Mouse (Mus musculus): Measurements from ENCODE around the gene Gm45711. TPM values are rescaled to one million over a fixed set of nuclear protein-coding genes. Genes with fewer than 3 reads are reported as not detected.
"Not testable (repeated sequence)": the region's sequence is repeated elsewhere in the genome, so short reads cannot be mapped to it uniquely, and the experiment has no call there.

Gene Gm45711
- polyA plus RNA-seq, 1 experiment from 2014 or later, result not detected

DNA sequence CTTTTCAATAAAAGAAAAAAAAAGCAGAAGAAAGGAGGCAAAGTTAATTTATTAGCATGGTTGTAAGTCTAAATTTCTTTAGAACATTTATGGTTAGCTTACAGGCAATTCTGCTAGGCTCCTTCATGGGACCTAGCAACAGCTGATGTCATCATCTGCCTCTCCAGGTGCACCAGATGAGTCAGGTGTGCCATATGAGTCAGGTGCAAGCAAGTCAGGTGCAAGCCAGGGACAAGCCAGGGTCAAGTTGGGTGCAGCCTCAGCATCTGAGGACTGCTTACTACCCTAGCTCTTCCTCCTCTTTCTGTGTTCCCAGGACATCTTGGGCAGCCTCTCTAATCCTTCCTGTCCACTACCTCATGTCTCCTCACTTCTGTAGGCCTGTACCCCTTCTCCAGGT is 41.5 kb downstream of the Gm45711 start:
- no peak for ATAC-seq (replicated peaks; ENCODE audit: insufficient number of reproducible peaks, low FRiP score, low TSS enrichment, low read depth)

DNA sequence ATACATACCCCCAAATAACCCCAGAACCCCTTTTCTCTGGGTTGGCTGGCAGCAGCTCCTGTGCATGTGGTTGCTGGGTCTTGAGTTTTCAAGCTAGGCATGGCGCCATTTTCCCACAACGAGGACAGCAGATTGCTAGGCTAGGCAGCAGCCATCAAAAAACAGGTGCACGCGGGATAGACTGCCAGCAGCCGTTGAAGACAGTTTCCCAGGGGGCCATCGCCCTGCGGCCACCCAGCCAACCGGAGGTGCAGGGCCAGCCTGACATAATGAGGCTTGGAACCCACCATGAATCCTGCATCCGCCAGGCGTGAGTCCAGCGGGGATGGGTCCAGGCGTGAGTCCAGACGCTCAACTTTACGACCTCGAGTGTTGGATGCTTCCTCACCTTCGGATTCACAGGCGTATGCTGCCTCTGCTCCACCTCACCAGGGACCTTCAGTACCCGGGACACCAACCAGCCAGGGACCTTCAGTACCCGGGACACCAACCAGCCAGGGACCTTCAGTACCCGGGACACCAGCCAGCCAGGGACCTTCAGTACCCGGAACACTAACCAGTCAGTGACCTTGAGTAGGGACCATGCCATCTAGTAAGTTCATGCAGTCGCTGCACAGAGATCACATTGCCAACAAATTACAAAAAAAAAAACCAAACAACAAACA is 45.5 kb downstream of the Gm45711 start:
- not testable (repeated sequence) for H3K4me1 ChIP-seq (ENCODE audit: control insufficient read depth, insufficient read depth, low read length); ATAC-seq (replicated peaks; ENCODE audit: insufficient number of reproducible peaks, low FRiP score, low TSS enrichment, low read depth); H3K27me3 ChIP-seq (ENCODE audit: control insufficient read depth, insufficient read depth, low read length); H3K9me3 ChIP-seq (replicated peaks; ENCODE audit: control insufficient read depth, low read length); H3K4me2 ChIP-seq (ENCODE audit: low read depth, low read length); H3K27ac ChIP-seq (replicated peaks; ENCODE audit: low read depth, low read length); H3K9ac ChIP-seq (replicated peaks; ENCODE audit: low read length); DNase-seq (ENCODE audit: low spot score); H3K4me3 ChIP-seq (ENCODE audit: low read depth, low read length); H3K36me3 ChIP-seq (replicated peaks; ENCODE audit: control insufficient read depth, insufficient read depth, low read depth, low read length)
- 95% methylated on average over 20 of the region's 22 CpGs for WGBS

More for the DNA sequence above, 41.5 kb downstream of the Gm45711 start:
- Histone ChIP-seq H3K9me3 (replicated peaks; ENCODE audit: control insufficient read depth, low read length) (no peaks in the 10 kb centered on the region), H3K27ac (replicated peaks; ENCODE audit: low read depth, low read length) (no peak overlapping the region), H3K4me1 (ENCODE audit: control insufficient read depth, insufficient read depth, low read length) (no peaks in the 10 kb centered on the region), H3K9ac (replicated peaks; ENCODE audit: low read length) (no peak overlapping the region), H3K4me2 (ENCODE audit: low read depth, low read length) (no peak overlapping the region), H3K27me3 (ENCODE audit: control insufficient read depth, insufficient read depth, low read length) (no peaks in the 10 kb centered on the region), H3K36me3 (replicated peaks; ENCODE audit: control insufficient read depth, insufficient read depth, low read depth, low read length) (no peaks in the 10 kb centered on the region), H3K4me3 (ENCODE audit: low read depth, low read length) (no peak overlapping the region)
- no peak for DNase-seq (ENCODE audit: low spot score)

DNA sequence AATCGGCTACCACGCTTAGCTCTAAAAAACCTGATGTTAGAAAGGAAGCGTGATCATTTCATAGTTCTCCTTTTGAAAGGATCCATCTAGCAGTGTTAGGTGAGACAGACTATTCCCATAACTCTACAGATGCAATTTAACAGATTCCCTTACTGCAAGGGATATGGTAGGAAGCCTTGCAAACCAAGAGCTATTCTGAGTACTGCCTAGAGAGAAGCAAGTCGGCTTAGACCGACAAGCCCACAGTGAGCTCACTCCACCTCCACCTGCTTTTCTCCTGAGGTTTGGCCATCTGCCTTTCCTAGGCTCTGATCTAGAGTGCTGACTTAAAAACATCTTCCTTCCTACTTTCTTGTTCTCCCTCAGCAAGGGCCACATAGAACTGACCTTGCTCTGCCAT is 48.1 kb downstream of the Gm45711 start:
- H3K9me3 ChIP-seq (replicated peaks; ENCODE audit: control insufficient read depth, low read length); H3K9ac ChIP-seq (replicated peaks; ENCODE audit: low read length); H3K4me3 ChIP-seq (ENCODE audit: low read depth, low read length); H3K36me3 ChIP-seq (replicated peaks; ENCODE audit: control insufficient read depth, insufficient read depth, low read depth, low read length); H3K4me1 ChIP-seq (ENCODE audit: control insufficient read depth, insufficient read depth, low read length); ATAC-seq (replicated peaks; ENCODE audit: insufficient number of reproducible peaks, low FRiP score, low TSS enrichment, low read depth); H3K4me2 ChIP-seq (ENCODE audit: low read depth, low read length); DNase-seq (ENCODE audit: low spot score); H3K27ac ChIP-seq (replicated peaks; ENCODE audit: low read depth, low read length); H3K27me3 ChIP-seq (ENCODE audit: control insufficient read depth, insufficient read depth, low read length): not testable (repeated sequence)
- WGBS, result 96% methylated on average over 5 of the region's 5 CpGs

DNA sequence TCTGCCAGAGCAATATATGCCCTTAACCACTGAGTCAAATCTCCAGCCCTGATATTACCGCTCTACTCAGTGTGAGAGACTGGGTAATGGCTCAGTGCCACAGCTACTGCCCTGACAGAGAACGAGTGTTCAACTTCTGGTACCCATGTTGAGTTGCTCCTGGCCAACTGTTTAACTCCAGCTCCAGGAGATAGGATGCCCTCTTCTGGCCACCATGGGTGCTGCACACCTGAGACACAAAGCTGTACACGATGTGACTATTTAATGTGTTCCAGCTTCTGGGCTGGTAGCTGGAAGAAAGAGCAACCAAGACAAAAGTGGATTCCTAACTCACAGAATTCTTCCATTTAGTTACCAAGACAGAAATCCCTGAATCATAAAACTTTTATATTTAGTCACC is 56.9 kb downstream of the Gm45711 start:
- DNase-seq (ENCODE audit: low spot score), result peak; percentile 23
- WGBS, result 82% methylated on average over 3 of the region's 3 CpGs
- H3K4me3 ChIP-seq (ENCODE audit: low read depth, low read length), result no peak overlapping the region

DNA sequence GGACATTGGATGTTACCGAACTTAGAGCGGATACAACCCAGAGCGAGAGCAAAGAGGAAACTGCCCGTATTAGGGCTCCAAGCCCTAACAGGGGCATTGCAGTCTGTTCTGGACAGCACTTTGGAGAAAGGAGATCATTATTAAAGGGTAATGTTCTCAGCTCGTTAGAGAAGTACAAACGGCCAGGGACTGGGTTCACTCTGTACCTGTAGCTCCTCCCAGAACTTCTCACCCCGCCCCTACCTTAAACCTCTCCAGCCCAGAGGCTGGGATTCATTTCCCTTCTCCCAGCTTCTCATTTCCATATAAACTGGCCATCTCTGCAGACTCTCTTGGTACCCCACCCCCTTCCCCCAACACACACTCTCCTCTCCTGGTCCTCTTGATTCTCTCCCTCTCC is 58.4 kb downstream of the Gm45711 start:
- Histone ChIP-seq H3K9me3 (replicated peaks; ENCODE audit: control insufficient read depth, low read length) (no peaks in the 10 kb centered on the region), H3K36me3 (replicated peaks; ENCODE audit: control insufficient read depth, insufficient read depth, low read depth, low read length) (no peaks in the 10 kb centered on the region)
- 0% methylated on average over 7 of the region's 7 CpGs for WGBS

More for the DNA sequence above, 56.9 kb downstream of the Gm45711 start:
- ATAC-seq (replicated peaks; ENCODE audit: insufficient number of reproducible peaks, low FRiP score, low TSS enrichment, low read depth), result no peak
- H3K9me3 ChIP-seq (replicated peaks; ENCODE audit: control insufficient read depth, low read length), result no peaks in the 10 kb centered on the region
- H3K27me3 ChIP-seq (ENCODE audit: control insufficient read depth, insufficient read depth, low read length), result no peaks in the 10 kb centered on the region
- H3K4me1 ChIP-seq (ENCODE audit: control insufficient read depth, insufficient read depth, low read length), result no peaks in the 10 kb centered on the region
- no peak overlapping the region for H3K4me2 ChIP-seq (ENCODE audit: low read depth, low read length)
- H3K27ac ChIP-seq (replicated peaks; ENCODE audit: low read depth, low read length), result no peak overlapping the region
- H3K36me3 ChIP-seq (replicated peaks; ENCODE audit: control insufficient read depth, insufficient read depth, low read depth, low read length), result no peaks in the 10 kb centered on the region
- H3K9ac ChIP-seq (replicated peaks; ENCODE audit: low read length), result no peak overlapping the region

DNA sequence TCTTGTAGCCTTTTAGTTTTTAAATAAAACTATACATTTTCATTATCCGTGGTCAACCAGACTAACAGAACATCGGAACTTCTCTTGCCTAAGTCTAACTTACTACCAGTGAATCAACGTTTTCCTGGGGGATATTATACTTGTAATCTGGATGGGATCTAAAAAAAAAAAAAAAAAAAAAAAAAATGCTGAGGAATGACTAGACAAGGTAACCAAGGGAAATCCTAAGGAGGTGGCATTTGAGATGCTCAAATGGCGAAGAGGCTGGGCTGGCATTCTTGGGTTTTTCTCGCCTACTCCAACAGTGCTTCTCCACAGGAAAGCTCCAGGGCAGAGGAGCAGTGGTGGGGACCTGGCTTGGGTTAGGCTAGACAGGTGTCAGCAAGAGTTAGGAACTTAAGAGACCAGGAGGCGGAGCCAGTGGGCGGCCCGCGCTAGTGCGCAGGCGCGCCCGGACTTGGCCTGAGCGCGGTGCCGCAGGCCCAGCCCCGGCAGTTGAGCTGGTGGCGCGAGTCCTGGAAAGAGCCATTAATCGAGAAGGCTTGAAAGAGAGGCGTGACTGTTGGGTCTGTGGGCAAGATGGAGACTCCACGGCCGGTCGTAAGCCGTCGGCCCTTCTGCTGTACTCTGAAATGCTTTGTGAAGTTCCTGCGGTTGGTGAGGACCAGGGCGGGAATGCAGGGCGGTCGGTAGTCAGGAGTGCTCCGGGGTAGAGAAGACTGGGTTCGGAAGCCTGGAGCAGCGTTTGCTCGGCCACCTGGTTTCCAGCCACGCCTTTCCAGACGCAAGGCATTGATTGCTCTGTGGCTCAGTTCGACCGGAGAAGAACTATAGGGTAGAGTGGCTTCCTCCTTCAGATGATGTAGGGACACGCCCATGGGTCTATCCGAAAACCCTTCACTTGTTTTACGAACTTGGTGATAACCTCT is 59.2 kb downstream of the Gm45711 start, which contains the start of gene Cklf:
Gene Cklf (plus strand): TSS at position 423 of the 929 bp plus-strand sequence.
- H3K4me3 ChIP-seq (ENCODE audit: low read depth, low read length), result peak within 1 kb of the TSS; percentile 61
- H3K27ac ChIP-seq (replicated peaks; ENCODE audit: low read depth, low read length), result peak within 1 kb of the TSS; percentile 77
- peak within 1 kb of the TSS; percentile 68 for H3K4me2 ChIP-seq (ENCODE audit: low read depth, low read length)
- DNase-seq (ENCODE audit: low spot score), result peak; percentile 95
- H3K9me3 ChIP-seq (replicated peaks; ENCODE audit: control insufficient read depth, low read length), result no peaks in the 10 kb centered on the region
- ATAC-seq (replicated peaks; ENCODE audit: insufficient number of reproducible peaks, low FRiP score, low TSS enrichment, low read depth), result peak; percentile 90
- no peaks in the 10 kb centered on the region for H3K36me3 ChIP-seq (replicated peaks; ENCODE audit: control insufficient read depth, insufficient read depth, low read depth, low read length)
- H3K27me3 ChIP-seq (ENCODE audit: control insufficient read depth, insufficient read depth, low read length), result no peaks in the 10 kb centered on the region
- no peaks in the 10 kb centered on the region; the same call in 1 of the 2 replicates for H3K4me1 ChIP-seq (ENCODE audit: control insufficient read depth, insufficient read depth, low read length)
- peak within 1 kb of the TSS; percentile 76 for H3K9ac ChIP-seq (replicated peaks; ENCODE audit: low read length)
- WGBS, result 3% methylated on average over 41 of the region's 41 CpGs

More for the DNA sequence above, 58.4 kb downstream of the Gm45711 start:
- peak; percentile 20; the same call in 1 of the 2 replicates for ATAC-seq (replicated peaks; ENCODE audit: insufficient number of reproducible peaks, low FRiP score, low TSS enrichment, low read depth)
- Histone ChIP-seq H3K4me3 (ENCODE audit: low read depth, low read length) (peak overlapping the region; percentile 61), H3K4me2 (ENCODE audit: low read depth, low read length) (peak overlapping the region; percentile 68), H3K27ac (replicated peaks; ENCODE audit: low read depth, low read length) (no peak overlapping the region; the same call in 1 of the 2 replicates), H3K9ac (replicated peaks; ENCODE audit: low read length) (peak overlapping the region; percentile 76), H3K4me1 (ENCODE audit: control insufficient read depth, insufficient read depth, low read length) (no peaks in the 10 kb centered on the region; the same call in 1 of the 2 replicates), H3K27me3 (ENCODE audit: control insufficient read depth, insufficient read depth, low read length) (no peaks in the 10 kb centered on the region)
- peak; percentile 54 for DNase-seq (ENCODE audit: low spot score)

DNA sequence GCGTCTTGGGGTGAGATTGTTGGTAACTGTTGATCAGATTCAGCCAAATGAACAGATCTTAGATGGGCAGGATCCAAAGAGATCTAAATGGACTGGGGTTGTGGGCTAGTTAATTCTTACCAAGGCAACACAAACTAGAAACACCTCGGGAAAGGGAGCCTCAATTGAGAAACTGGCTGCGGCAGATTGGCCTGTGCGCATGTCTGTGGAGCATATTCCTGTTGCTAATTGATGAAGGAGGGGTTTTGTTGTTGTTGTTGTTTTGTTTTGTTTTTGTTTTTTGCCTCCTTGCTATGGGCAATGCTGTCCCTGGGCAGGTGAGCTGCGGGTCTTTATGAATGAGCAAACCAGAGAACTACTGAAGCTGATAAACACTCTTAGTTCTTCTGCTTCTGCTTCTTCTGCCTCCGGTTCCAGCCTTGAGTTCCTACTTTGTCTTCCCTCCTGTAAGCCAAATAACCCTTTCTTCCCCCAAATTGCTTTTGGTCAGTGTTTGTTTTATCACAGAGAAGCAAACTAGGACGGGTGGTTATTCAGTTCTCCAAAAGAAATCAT is 60.4 kb downstream of the Gm45711 start:
- WGBS, result 84% methylated on average over 7 of the region's 7 CpGs
- no peaks in the 10 kb centered on the region; the same call in 1 of the 2 replicates for H3K36me3 ChIP-seq (replicated peaks; ENCODE audit: control insufficient read depth, insufficient read depth, low read depth, low read length)

More for the DNA sequence above, 60.4 kb downstream of the Gm45711 start:
- H3K4me1 ChIP-seq (ENCODE audit: control insufficient read depth, insufficient read depth, low read length), result no peaks in the 10 kb centered on the region; the same call in 1 of the 2 replicates
- no peak overlapping the region for H3K9ac ChIP-seq (replicated peaks; ENCODE audit: low read length)
- DNase-seq (ENCODE audit: low spot score) (no peak), ATAC-seq (replicated peaks; ENCODE audit: insufficient number of reproducible peaks, low FRiP score, low TSS enrichment, low read depth) (no peak)
- no peak overlapping the region for H3K4me3 ChIP-seq (ENCODE audit: low read depth, low read length)
- no peak overlapping the region for H3K4me2 ChIP-seq (ENCODE audit: low read depth, low read length)
- no peak overlapping the region for H3K27ac ChIP-seq (replicated peaks; ENCODE audit: low read depth, low read length)
- no peaks in the 10 kb centered on the region for H3K27me3 ChIP-seq (ENCODE audit: control insufficient read depth, insufficient read depth, low read length)
- no peaks in the 10 kb centered on the region for H3K9me3 ChIP-seq (replicated peaks; ENCODE audit: control insufficient read depth, low read length)
